Mouse (Mus musculus): ENCODE results near the gene Mdfic. TPM values are rescaled to one million over a fixed set of nuclear protein-coding genes. Genes with fewer than 3 reads are reported as not detected.

Gene Mdfic
- polyA plus RNA-seq, 1 experiment from 2014 or later: 2.7 TPM

GRCm38 (mm10) chr6:15745891-15746290 is 25.4 kb downstream of the Mdfic start:
- WGBS: 72% methylated on average over 5 of the region's 5 CpGs
- DNase-seq (ENCODE audit: low spot score): no peak
- no peak overlapping the region for H3K9ac ChIP-seq (ENCODE audit: low read depth, low read length)

GRCm38 (mm10) chr6:15747396-15748155 is 27.1 kb downstream of the Mdfic start:
- Histone ChIP-seq H3K4me1 (replicated peaks; ENCODE audit: control insufficient read depth, insufficient read depth, low read length) (no peaks in the 10 kb centered on the region), H3K4me2 (no peak overlapping the region), H3K9ac (ENCODE audit: low read depth, low read length) (no peak overlapping the region), H3K9me3 (ENCODE audit: control insufficient read depth, low read length) (no peaks in the 10 kb centered on the region), H3K27me3 (replicated peaks; ENCODE audit: control insufficient read depth, insufficient read depth, low read length) (no peaks in the 10 kb centered on the region), H3K27ac (ENCODE audit: low read depth, low read length) (no peak overlapping the region), H3K4me3 (ENCODE audit: low read depth, low read length) (no peak overlapping the region), H3K36me3 (ENCODE audit: control insufficient read depth, insufficient read depth, low read length) (no peaks in the 10 kb centered on the region)
- ATAC-seq (replicated peaks; ENCODE audit: low FRiP score) (no peak), DNase-seq (ENCODE audit: low spot score) (no peak)
- WGBS: 79% methylated on average over 5 of the region's 5 CpGs

More at GRCm38 (mm10) chr6:15745891-15746290, 25.4 kb downstream of the Mdfic start:
- Histone ChIP-seq H3K27me3 (replicated peaks; ENCODE audit: control insufficient read depth, insufficient read depth, low read length) (no peaks in the 10 kb centered on the region), H3K9me3 (ENCODE audit: control insufficient read depth, low read length) (no peaks in the 10 kb centered on the region), H3K4me1 (replicated peaks; ENCODE audit: control insufficient read depth, insufficient read depth, low read length) (no peaks in the 10 kb centered on the region), H3K4me3 (ENCODE audit: low read depth, low read length) (no peak overlapping the region), H3K36me3 (ENCODE audit: control insufficient read depth, insufficient read depth, low read length) (no peaks in the 10 kb centered on the region), H3K27ac (ENCODE audit: low read depth, low read length) (no peak overlapping the region), H3K4me2 (no peak overlapping the region)
- ATAC-seq (replicated peaks; ENCODE audit: low FRiP score): 0 out of 2 replicates have a peak, but pooled peaks have one; percentile 36

- Histone ChIP-seq H3K4me2 (no peak overlapping the region), H3K36me3 (ENCODE audit: control insufficient read depth, insufficient read depth, low read length) (no peaks in the 10 kb centered on the region), H3K9ac (ENCODE audit: low read depth, low read length) (no peak overlapping the region), H3K4me1 (replicated peaks; ENCODE audit: control insufficient read depth, insufficient read depth, low read length) (no peaks in the 10 kb centered on the region), H3K9me3 (ENCODE audit: control insufficient read depth, low read length) (no peaks in the 10 kb centered on the region), H3K27me3 (replicated peaks; ENCODE audit: control insufficient read depth, insufficient read depth, low read length) (no peaks in the 10 kb centered on the region), H3K27ac (ENCODE audit: low read depth, low read length) (no peak overlapping the region), H3K4me3 (ENCODE audit: low read depth, low read length) (no peak overlapping the region)
- DNase-seq (ENCODE audit: low spot score) (no peak), ATAC-seq (replicated peaks; ENCODE audit: low FRiP score) (no peak)
- WGBS: 61% methylated on average over 1 of the region's 1 CpGs
Measured at GRCm38 (mm10) chr6:15748236-15748635, 27.8 kb downstream of the Mdfic start.

GRCm38 (mm10) chr6:15748943-15749342 is 28.5 kb downstream of the Mdfic start:
- Histone ChIP-seq H3K4me2 (no peak overlapping the region), H3K27ac (ENCODE audit: low read depth, low read length) (no peak overlapping the region), H3K36me3 (ENCODE audit: control insufficient read depth, insufficient read depth, low read length) (no peaks in the 10 kb centered on the region), H3K9ac (ENCODE audit: low read depth, low read length) (no peak overlapping the region), H3K4me1 (replicated peaks; ENCODE audit: control insufficient read depth, insufficient read depth, low read length) (no peaks in the 10 kb centered on the region), H3K27me3 (replicated peaks; ENCODE audit: control insufficient read depth, insufficient read depth, low read length) (no peaks in the 10 kb centered on the region), H3K4me3 (ENCODE audit: low read depth, low read length) (no peak overlapping the region), H3K9me3 (ENCODE audit: control insufficient read depth, low read length) (no peaks in the 10 kb centered on the region)
- no peak for DNase-seq (ENCODE audit: low spot score)
- ATAC-seq (replicated peaks; ENCODE audit: low FRiP score): no peak
- 73% methylated on average over 2 of the region's 2 CpGs for WGBS

- ATAC-seq (replicated peaks; ENCODE audit: low FRiP score): no peak
- H3K27me3 ChIP-seq (replicated peaks; ENCODE audit: control insufficient read depth, insufficient read depth, low read length): no peaks in the 10 kb centered on the region
- WGBS: 76% methylated on average over 5 of the region's 5 CpGs
Measured at GRCm38 (mm10) chr6:15750101-15750500, 29.6 kb downstream of the Mdfic start.

GRCm38 (mm10) chr6:15751375-15751774 is 30.9 kb downstream of the Mdfic start:
- ATAC-seq (replicated peaks; ENCODE audit: low FRiP score) (no peak), DNase-seq (ENCODE audit: low spot score) (no peak)
- Histone ChIP-seq H3K9me3 (ENCODE audit: control insufficient read depth, low read length) (no peaks in the 10 kb centered on the region), H3K27ac (ENCODE audit: low read depth, low read length) (no peak overlapping the region), H3K36me3 (ENCODE audit: control insufficient read depth, insufficient read depth, low read length) (no peaks in the 10 kb centered on the region), H3K9ac (ENCODE audit: low read depth, low read length) (no peak overlapping the region), H3K4me2 (no peak overlapping the region), H3K4me3 (ENCODE audit: low read depth, low read length) (no peak overlapping the region), H3K27me3 (replicated peaks; ENCODE audit: control insufficient read depth, insufficient read depth, low read length) (no peaks in the 10 kb centered on the region), H3K4me1 (replicated peaks; ENCODE audit: control insufficient read depth, insufficient read depth, low read length) (no peaks in the 10 kb centered on the region)
- 94% methylated on average over 2 of the region's 2 CpGs for WGBS

More at GRCm38 (mm10) chr6:15750101-15750500, 29.6 kb downstream of the Mdfic start:
- no peak overlapping the region for H3K4me2 ChIP-seq
- no peaks in the 10 kb centered on the region for H3K9me3 ChIP-seq (ENCODE audit: control insufficient read depth, low read length)
- no peak for DNase-seq (ENCODE audit: low spot score)
- no peak overlapping the region for H3K4me3 ChIP-seq (ENCODE audit: low read depth, low read length)
- no peaks in the 10 kb centered on the region for H3K36me3 ChIP-seq (ENCODE audit: control insufficient read depth, insufficient read depth, low read length)
- H3K4me1 ChIP-seq (replicated peaks; ENCODE audit: control insufficient read depth, insufficient read depth, low read length): no peaks in the 10 kb centered on the region
- H3K27ac ChIP-seq (ENCODE audit: low read depth, low read length): no peak overlapping the region
- no peak overlapping the region for H3K9ac ChIP-seq (ENCODE audit: low read depth, low read length)

- no peak overlapping the region for H3K4me2 ChIP-seq
- no peak overlapping the region for H3K27ac ChIP-seq (ENCODE audit: low read depth, low read length)
- H3K9ac ChIP-seq (ENCODE audit: low read depth, low read length): no peak overlapping the region
- ATAC-seq (replicated peaks; ENCODE audit: low FRiP score) (no peak), DNase-seq (ENCODE audit: low spot score) (no peak)
- H3K9me3 ChIP-seq (ENCODE audit: control insufficient read depth, low read length): no peaks in the 10 kb centered on the region
- WGBS: 87% methylated on average over 5 of the region's 5 CpGs
- H3K4me1 ChIP-seq (replicated peaks; ENCODE audit: control insufficient read depth, insufficient read depth, low read length): no peaks in the 10 kb centered on the region
- H3K27me3 ChIP-seq (replicated peaks; ENCODE audit: control insufficient read depth, insufficient read depth, low read length): no peaks in the 10 kb centered on the region
- no peaks in the 10 kb centered on the region for H3K36me3 ChIP-seq (ENCODE audit: control insufficient read depth, insufficient read depth, low read length)
- no peak overlapping the region for H3K4me3 ChIP-seq (ENCODE audit: low read depth, low read length)
Measured at GRCm38 (mm10) chr6:15752160-15752559, 31.7 kb downstream of the Mdfic start.

GRCm38 (mm10) chr6:15753208-15753607 is 32.7 kb downstream of the Mdfic start:
- ATAC-seq (replicated peaks; ENCODE audit: low FRiP score): no peak
- no peaks in the 10 kb centered on the region for H3K36me3 ChIP-seq (ENCODE audit: control insufficient read depth, insufficient read depth, low read length)
- no peaks in the 10 kb centered on the region for H3K27me3 ChIP-seq (replicated peaks; ENCODE audit: control insufficient read depth, insufficient read depth, low read length)
- H3K4me1 ChIP-seq (replicated peaks; ENCODE audit: control insufficient read depth, insufficient read depth, low read length): no peaks in the 10 kb centered on the region
- DNase-seq (ENCODE audit: low spot score): no peak
- H3K27ac ChIP-seq (ENCODE audit: low read depth, low read length): no peak overlapping the region
- H3K4me3 ChIP-seq (ENCODE audit: low read depth, low read length): no peak overlapping the region
- no peak overlapping the region for H3K9ac ChIP-seq (ENCODE audit: low read depth, low read length)
- H3K9me3 ChIP-seq (ENCODE audit: control insufficient read depth, low read length): no peaks in the 10 kb centered on the region
- H3K4me2 ChIP-seq: no peak overlapping the region

GRCm38 (mm10) chr6:15758394-15758793 is 37.9 kb downstream of the Mdfic start:
- Histone ChIP-seq H3K4me3 (ENCODE audit: low read depth, low read length) (no peak overlapping the region), H3K9ac (ENCODE audit: low read depth, low read length) (no peak overlapping the region), H3K36me3 (ENCODE audit: control insufficient read depth, insufficient read depth, low read length) (no peaks in the 10 kb centered on the region), H3K4me2 (no peak overlapping the region), H3K27me3 (replicated peaks; ENCODE audit: control insufficient read depth, insufficient read depth, low read length) (no peaks in the 10 kb centered on the region), H3K27ac (ENCODE audit: low read depth, low read length) (no peak overlapping the region), H3K4me1 (replicated peaks; ENCODE audit: control insufficient read depth, insufficient read depth, low read length) (no peaks in the 10 kb centered on the region), H3K9me3 (ENCODE audit: control insufficient read depth, low read length) (no peaks in the 10 kb centered on the region)
- DNase-seq (ENCODE audit: low spot score) (no peak), ATAC-seq (replicated peaks; ENCODE audit: low FRiP score) (no peak)
- WGBS: 59% methylated on average over 3 of the region's 3 CpGs

All from liver, embryonic 11.5 days (tissue).